Mouse (Mus musculus): ENCODE results near the gene 4930519P11Rik. TPM values are rescaled to one million over a fixed set of nuclear protein-coding genes. Genes with fewer than 3 reads are reported as not detected.

4930519P11Rik gene
- polyA plus RNA-seq, 1 experiment, result not detected

GRCm38 (mm10) chr2:154572996-154573395 lies 40.2 kb downstream of the 4930519P11Rik start:
- Histone ChIP-seq H3K4me1 (ENCODE audit: control insufficient read depth, insufficient read depth, low read length) (peaks cover 8% of the 10 kb centered on the region), H3K27ac (ENCODE audit: insufficient read depth, low read length) (no peak overlapping the region), H3K4me3 (ENCODE audit: insufficient read depth, low read length) (no peak overlapping the region)
- TF ChIP-seq POLR2A (IDR thresholded peaks at IDR 0.05; ENCODE audit: low read depth, low read length) (no peak), CTCF (IDR thresholded peaks at IDR 0.05; ENCODE audit: borderline replicate concordance, insufficient read depth, low read length) (no peak)

- peak; percentile 33; the same call in 1 of the 2 replicates for TF ChIP-seq POLR2A (IDR thresholded peaks at IDR 0.05; ENCODE audit: low read depth, low read length)
- no peak for TF ChIP-seq CTCF (IDR thresholded peaks at IDR 0.05; ENCODE audit: borderline replicate concordance, insufficient read depth, low read length)
- H3K4me1 ChIP-seq (ENCODE audit: control insufficient read depth, insufficient read depth, low read length), result peaks cover 8% of the 10 kb centered on the region
- H3K27ac ChIP-seq (ENCODE audit: insufficient read depth, low read length), result peak overlapping the region; percentile 81
- no peak overlapping the region for H3K4me3 ChIP-seq (ENCODE audit: insufficient read depth, low read length)
Measured at GRCm38 (mm10) chr2:154571976-154572375, 41.3 kb downstream of the 4930519P11Rik start.

- Histone ChIP-seq H3K27ac (ENCODE audit: insufficient read depth, low read length) (peak overlapping the region; percentile 46), H3K4me3 (ENCODE audit: insufficient read depth, low read length) (no peak overlapping the region), H3K4me1 (ENCODE audit: control insufficient read depth, insufficient read depth, low read length) (peaks cover 8% of the 10 kb centered on the region)
- TF ChIP-seq CTCF (IDR thresholded peaks at IDR 0.05; ENCODE audit: borderline replicate concordance, insufficient read depth, low read length) (no peak), POLR2A (IDR thresholded peaks at IDR 0.05; ENCODE audit: low read depth, low read length) (no peak)
Measured at GRCm38 (mm10) chr2:154571266-154571665, 42.0 kb downstream of the 4930519P11Rik start.

- Histone ChIP-seq H3K27ac (ENCODE audit: insufficient read depth, low read length) (peak overlapping the region; percentile 46), H3K4me3 (ENCODE audit: insufficient read depth, low read length) (no peak overlapping the region), H3K4me1 (ENCODE audit: control insufficient read depth, insufficient read depth, low read length) (peaks cover 8% of the 10 kb centered on the region)
- no peak for TF ChIP-seq POLR2A (IDR thresholded peaks at IDR 0.05; ENCODE audit: low read depth, low read length)
- no peak for TF ChIP-seq CTCF (IDR thresholded peaks at IDR 0.05; ENCODE audit: borderline replicate concordance, insufficient read depth, low read length)
Measured at GRCm38 (mm10) chr2:154570666-154571065, 42.6 kb downstream of the 4930519P11Rik start.

- Histone ChIP-seq H3K27ac (ENCODE audit: insufficient read depth, low read length) (peak within 1 kb of the TSS; percentile 46), H3K4me1 (ENCODE audit: control insufficient read depth, insufficient read depth, low read length) (peaks cover 8% of the 10 kb centered on the region), H3K4me3 (ENCODE audit: insufficient read depth, low read length) (peak within 1 kb of the TSS; percentile 65)
- TF ChIP-seq POLR2A (IDR thresholded peaks at IDR 0.05; ENCODE audit: low read depth, low read length), result peak; percentile 76
- TF ChIP-seq CTCF (IDR thresholded peaks at IDR 0.05; ENCODE audit: borderline replicate concordance, insufficient read depth, low read length), result no peak
Measured at GRCm38 (mm10) chr2:154569836-154570286, 43.4 kb downstream of the 4930519P11Rik start, which contains the start of gene E2f1. Gene E2f1, minus strand, starts transcription at chr2:154569892.

GRCm38 (mm10) chr2:154569071-154569748 lies 44.0 kb downstream of the 4930519P11Rik start:
- peak overlapping the region; percentile 65 for H3K4me3 ChIP-seq (ENCODE audit: insufficient read depth, low read length)
- TF ChIP-seq CTCF (IDR thresholded peaks at IDR 0.05; ENCODE audit: borderline replicate concordance, insufficient read depth, low read length) (no peak), POLR2A (IDR thresholded peaks at IDR 0.05; ENCODE audit: low read depth, low read length) (peak; percentile 74; the same call in 1 of the 2 replicates)
- peaks cover 8% of the 10 kb centered on the region for H3K4me1 ChIP-seq (ENCODE audit: control insufficient read depth, insufficient read depth, low read length)
- peak overlapping the region; percentile 41 for H3K27ac ChIP-seq (ENCODE audit: insufficient read depth, low read length)

GRCm38 (mm10) chr2:154568329-154569070 lies 44.7 kb downstream of the 4930519P11Rik start:
- Histone ChIP-seq H3K4me1 (ENCODE audit: control insufficient read depth, insufficient read depth, low read length) (peaks cover 8% of the 10 kb centered on the region), H3K27ac (ENCODE audit: insufficient read depth, low read length) (peak overlapping the region; percentile 41), H3K4me3 (ENCODE audit: insufficient read depth, low read length) (peak overlapping the region; percentile 65)
- no peak for TF ChIP-seq CTCF (IDR thresholded peaks at IDR 0.05; ENCODE audit: borderline replicate concordance, insufficient read depth, low read length)
- TF ChIP-seq POLR2A (IDR thresholded peaks at IDR 0.05; ENCODE audit: low read depth, low read length), result no peak

GRCm38 (mm10) chr2:154567766-154568165 lies 45.5 kb downstream of the 4930519P11Rik start:
- Histone ChIP-seq H3K27ac (ENCODE audit: insufficient read depth, low read length) (no peak overlapping the region), H3K4me1 (ENCODE audit: control insufficient read depth, insufficient read depth, low read length) (peaks cover 8% of the 10 kb centered on the region), H3K4me3 (ENCODE audit: insufficient read depth, low read length) (peak overlapping the region; percentile 65)
- TF ChIP-seq POLR2A (IDR thresholded peaks at IDR 0.05; ENCODE audit: low read depth, low read length), result no peak
- no peak for TF ChIP-seq CTCF (IDR thresholded peaks at IDR 0.05; ENCODE audit: borderline replicate concordance, insufficient read depth, low read length)

- no peak overlapping the region for H3K4me3 ChIP-seq (ENCODE audit: insufficient read depth, low read length)
- TF ChIP-seq POLR2A (IDR thresholded peaks at IDR 0.05; ENCODE audit: low read depth, low read length), result no peak
- no peak for TF ChIP-seq CTCF (IDR thresholded peaks at IDR 0.05; ENCODE audit: borderline replicate concordance, insufficient read depth, low read length)
Measured at GRCm38 (mm10) chr2:154566641-154567040, 46.6 kb downstream of the 4930519P11Rik start.

GRCm38 (mm10) chr2:154565562-154565961 lies 47.7 kb downstream of the 4930519P11Rik start:
- TF ChIP-seq POLR2A (IDR thresholded peaks at IDR 0.05; ENCODE audit: low read depth, low read length) (no peak), CTCF (IDR thresholded peaks at IDR 0.05; ENCODE audit: borderline replicate concordance, insufficient read depth, low read length) (no peak)
- no peak overlapping the region for H3K27ac ChIP-seq (ENCODE audit: insufficient read depth, low read length)
- H3K4me1 ChIP-seq (ENCODE audit: control insufficient read depth, insufficient read depth, low read length), result peaks cover under 1% of the 10 kb centered on the region
- no peak overlapping the region for H3K4me3 ChIP-seq (ENCODE audit: insufficient read depth, low read length)

More at GRCm38 (mm10) chr2:154566641-154567040, 46.6 kb downstream of the 4930519P11Rik start:
- H3K4me1 ChIP-seq (ENCODE audit: control insufficient read depth, insufficient read depth, low read length), result peaks cover 5% of the 10 kb centered on the region
- H3K27ac ChIP-seq (ENCODE audit: insufficient read depth, low read length), result no peak overlapping the region
